Mouse (Mus musculus) cerebellum, postnatal 25 days (tissue): Measurements from ENCODE around the gene Pgrmc2.
A peak's percentile ranks its signal among the peaks of the same experiment; 100 is the strongest.

Experiments
- DNase-seq, 2 experiments: peaks; one replicate each; pipeline ENCODE4 v3.0.0; 2021; ENCODE audit warnings: mixed read lengths in 2 of 2

The Pgrmc2 gene

GRCm38 (mm10) chr3:41065320-41065719, 17.5 kb downstream of the Pgrmc2 start:
- no peak for DNase-seq

GRCm38 (mm10) chr3:41062758-41063157, 20.1 kb downstream of the Pgrmc2 start:
- no peak for DNase-seq

GRCm38 (mm10) chr3:41061831-41062565, 20.8 kb downstream of the Pgrmc2 start:
- no peak for DNase-seq

- no peak for DNase-seq
Measured at GRCm38 (mm10) chr3:41059249-41059648, 23.6 kb downstream of the Pgrmc2 start.

DNA sequence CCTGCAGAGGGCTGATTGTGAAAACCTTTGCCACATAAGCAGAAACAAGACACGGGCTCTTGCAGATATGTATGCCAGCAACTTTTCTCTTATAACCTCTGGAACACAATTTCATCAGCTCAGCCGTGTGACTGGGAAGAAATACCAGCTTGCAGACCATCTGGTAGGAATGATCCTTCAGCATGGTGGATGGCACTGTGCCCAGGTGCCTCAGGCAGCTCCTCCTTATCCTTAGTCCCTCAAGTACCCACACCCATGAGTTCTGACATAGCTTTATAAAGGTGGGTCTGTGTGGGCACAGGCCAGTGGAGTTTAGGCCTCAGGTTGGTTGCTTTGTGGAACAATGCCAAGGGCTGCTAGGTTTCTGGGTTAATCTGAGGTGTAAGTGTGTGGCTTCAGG, 24.5 kb downstream of the Pgrmc2 start:
- DNase-seq = peak; percentile 71 to 82

DNA sequence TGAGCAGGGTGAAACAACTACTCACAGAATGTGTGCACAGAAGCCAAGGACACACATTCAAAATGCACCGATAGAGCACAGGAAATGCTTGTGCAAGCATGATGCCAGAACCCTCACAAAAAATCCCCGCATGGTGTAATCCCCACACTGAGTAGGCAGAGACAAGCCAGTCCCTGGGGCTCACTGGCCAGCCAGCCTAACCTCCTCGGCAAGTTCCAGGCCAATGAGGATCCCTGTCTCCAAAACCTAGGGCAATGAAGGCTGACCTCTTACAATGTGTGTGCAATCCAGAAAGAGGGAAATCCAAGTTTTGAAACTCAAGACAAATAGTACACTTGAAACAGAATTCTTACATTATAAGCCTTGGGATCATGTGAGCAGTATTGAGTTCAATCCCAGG, 29.5 kb downstream of the Pgrmc2 start:
- no peak for DNase-seq

DNA sequence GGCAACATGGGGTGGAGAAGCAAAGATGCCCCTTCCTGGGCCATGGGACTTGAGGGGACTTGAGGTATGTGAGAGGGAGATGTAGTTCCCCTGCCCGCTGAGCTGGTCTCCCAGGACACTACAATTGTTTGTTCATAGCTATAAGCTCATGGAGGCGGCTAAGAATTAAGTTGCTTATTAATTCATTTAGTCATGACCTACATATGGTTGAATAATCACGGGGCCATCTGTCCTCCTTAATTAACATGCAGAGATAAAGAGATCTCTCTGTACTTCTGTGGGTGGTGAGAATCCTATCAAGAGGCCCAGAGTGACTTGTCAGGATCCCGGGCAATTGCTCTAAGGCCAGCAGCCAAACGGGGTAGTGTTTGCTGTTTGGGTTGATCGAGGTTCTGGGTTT, 35.0 kb downstream of the Pgrmc2 start:
- DNase-seq = peak in 1 of 2 experiments; percentile 9

- DNase-seq = no peak
Measured at GRCm38 (mm10) chr3:41043756-41044354, 39.0 kb downstream of the Pgrmc2 start.

GRCm38 (mm10) chr3:41042195-41042938, 40.5 kb downstream of the Pgrmc2 start:
- peak; percentile 19 to 55 for DNase-seq

DNA sequence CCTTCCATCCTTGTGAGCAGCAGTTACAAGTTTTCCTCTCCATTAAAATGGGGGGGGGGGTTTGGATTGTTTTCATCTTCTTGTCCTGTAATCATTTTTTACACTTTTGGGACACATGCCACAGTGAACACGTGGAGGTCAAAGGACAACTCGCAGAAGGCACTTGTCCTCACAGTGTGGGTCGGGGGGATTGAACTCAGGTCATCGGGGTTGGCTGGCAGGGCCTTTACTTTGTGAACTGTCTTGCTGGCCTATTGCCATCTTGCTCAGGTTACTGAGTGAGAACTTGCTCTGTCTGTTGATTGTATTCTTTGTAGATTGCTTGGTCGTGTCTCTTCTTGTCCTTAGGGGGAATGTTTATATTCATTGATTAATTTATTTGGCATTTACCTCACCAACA, 41.6 kb downstream of the Pgrmc2 start:
- no peak for DNase-seq

DNA sequence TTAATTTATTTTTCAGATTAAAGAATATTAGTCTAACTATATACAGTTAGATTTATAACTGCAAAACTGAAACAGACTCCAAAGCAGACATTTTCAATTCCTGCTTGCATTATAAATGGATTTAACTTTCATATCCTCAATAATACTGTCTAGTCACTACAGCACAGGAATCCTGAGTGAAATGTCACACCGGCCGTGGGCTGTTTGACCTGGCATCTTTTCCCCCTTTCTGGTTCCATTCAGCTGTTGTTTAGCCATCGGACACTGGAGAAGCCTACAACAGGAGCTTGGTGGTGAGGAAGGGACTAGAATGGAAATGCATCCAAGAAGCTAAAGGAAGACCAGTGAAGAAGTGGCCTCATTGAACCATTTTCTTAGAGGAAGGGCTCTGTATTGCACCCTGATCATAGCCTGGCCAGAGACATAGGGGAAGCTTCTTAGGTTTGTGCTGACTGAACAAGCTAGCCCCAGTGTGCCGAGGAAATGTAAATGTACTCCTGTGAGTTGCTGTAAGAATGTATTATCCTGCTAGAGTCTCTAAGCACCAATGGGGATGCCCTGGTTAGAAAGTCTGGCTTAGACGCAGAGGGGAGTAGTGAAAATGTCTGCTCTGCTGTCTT, 44.4 kb downstream of the Pgrmc2 start:
- DNase-seq = no peak

DNA sequence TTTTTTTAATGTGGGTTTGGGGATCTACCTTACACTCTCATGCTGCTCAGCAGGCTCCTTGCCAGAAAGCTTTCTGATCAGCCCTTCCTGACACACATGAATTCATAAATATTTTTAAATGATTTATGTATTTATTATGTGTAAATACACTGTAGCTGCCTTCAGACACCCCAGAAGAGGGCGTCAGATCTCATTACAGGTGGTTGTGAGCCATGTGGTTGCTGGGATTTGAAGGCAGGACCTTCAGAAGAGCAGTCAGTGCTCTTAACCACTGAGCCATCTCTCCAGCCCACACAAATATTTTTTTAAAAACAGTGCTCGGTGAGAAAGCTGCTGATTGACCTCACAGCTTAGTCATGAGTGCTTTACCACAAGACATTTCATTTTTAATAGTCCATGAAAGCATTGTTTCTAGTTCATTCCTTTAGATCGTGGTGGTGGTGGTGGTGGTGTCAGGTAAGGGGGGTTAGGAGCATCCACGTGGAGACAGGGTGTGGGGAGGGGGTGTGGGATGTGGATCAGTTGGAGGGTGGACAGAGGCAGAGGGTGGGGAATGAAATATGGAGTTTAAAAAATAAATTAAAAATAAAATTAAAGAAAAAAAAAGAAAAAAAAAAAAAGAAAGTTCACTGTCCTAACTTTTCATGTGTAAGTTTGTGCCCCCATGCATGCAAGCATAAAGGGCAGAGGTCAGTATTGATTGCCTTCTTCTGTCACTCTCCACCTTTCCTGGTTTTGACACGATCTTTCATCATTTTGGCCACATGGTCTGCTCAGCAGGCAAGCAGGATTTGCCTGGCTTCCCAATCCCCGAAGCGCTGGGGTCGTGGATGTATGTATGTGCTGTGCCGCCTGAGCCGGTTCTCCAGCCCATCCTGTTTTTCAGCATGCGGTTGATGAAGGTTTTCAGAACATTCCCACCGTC, 51.3 kb downstream of the Pgrmc2 start:
- no peak for DNase-seq

GRCm38 (mm10) chr3:41030705-41031104, 52.1 kb downstream of the Pgrmc2 start:
- no peak for DNase-seq

DNA sequence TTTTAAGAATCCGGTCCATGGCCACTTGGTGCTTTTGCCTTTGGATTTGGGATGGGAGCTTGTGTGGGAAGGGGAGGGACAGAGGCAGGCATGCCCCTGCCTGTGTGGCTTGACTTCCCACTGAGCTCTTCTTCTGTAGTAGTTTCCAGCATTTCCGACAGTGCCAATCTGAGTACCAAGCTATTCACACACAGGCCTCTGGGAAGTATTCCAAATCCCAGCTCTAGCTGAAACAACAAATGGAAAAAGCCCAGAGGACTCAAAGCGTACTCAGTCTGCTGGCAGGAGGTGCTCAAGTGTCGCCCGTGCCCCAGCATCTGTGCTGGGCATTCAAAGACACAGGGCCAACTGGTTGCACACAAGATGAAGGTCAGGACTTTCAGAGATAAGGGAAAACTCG, 60.9 kb downstream of the Pgrmc2 start:
- peak; percentile 43 to 61 for DNase-seq

- no peak for DNase-seq
Measured at GRCm38 (mm10) chr3:41020687-41021086, 62.2 kb downstream of the Pgrmc2 start.

- no peak for DNase-seq
Measured at GRCm38 (mm10) chr3:41018022-41018608, 64.7 kb downstream of the Pgrmc2 start.
